Mouse (Mus musculus) ES-CJ7 (cell line): ENCODE measurements at regions not wholly inside any gene's neighbourhood (a gene's known extent, or its start where the extent isn't known, plus 50 kb on each side); places are given as distances from the start of the nearest gene placed in this dataset.

Source experiments
- DNase-seq: peaks from one replicate; pipeline ENCODE4 v3.0.0; 2011; ENCODE audit warnings: low read depth, low spot score

DNA sequence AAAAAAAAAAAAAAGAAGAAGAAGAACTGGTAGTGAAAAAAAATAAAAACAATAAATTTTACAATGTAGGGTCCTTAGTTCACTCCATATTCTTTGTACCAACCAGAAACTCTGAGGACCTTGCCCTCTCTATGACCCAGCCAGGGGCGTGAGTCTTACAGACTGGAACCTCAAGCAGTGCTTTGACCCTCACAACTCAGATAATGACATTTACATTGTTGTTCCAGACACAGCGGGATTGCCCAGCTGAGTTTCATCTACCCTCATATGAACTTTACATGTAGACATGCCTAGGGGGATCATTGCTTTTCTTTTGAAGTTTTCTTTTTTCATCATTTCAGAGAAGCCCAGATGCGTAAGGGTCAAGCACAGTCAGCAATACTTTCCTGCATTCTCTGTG lies 1496.6 kb upstream of the 4931417E11Rik start:
- no peak for DNase-seq

DNA sequence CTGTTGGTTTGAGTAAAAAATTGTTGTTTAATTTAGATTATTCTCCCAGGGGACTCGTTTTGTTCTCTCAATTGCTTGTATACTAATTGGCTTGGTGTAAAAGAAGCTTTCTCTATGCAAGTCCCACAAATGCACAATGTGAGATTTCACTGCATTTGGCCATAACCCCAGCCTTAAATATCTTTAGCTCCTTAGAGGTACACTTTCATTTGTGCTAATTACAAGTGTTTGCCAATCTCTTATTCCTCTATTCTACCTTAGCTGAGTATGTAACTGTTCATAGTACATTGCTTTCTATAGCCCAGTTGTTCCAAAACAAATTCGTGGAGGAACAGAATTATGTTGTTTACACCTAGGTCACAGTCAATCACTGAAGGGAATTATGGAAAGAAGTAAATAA lies 1459.0 kb upstream of the 4931417E11Rik start:
- no peak for DNase-seq

DNA sequence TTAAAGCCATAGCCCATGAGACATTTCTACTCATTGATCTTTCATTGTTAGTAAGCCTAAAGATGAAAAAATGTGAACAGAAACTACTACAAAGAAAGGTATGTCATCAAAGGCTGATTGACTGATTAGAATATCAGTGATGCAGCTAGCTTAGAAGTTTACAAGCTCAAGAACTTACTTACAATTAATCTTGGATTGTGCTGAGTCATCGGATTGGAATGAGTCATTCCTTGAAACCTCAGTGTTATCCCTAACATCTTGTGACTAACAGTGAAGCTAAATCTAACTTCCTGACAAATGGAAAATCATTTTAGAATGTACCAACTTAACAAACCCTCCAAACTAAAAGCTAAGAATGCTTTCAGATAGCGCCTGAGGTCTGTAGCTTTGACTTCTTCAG lies 1434.1 kb upstream of the 4931417E11Rik start:
- DNase-seq: no peak

- no peak for DNase-seq
These were observed 1401.3 kb upstream of the 4931417E11Rik start for GRCm38 (mm10) chr6:74870626-74871320.

GRCm38 (mm10) chr6:74820696-74821095 lies 1351.2 kb upstream of the 4931417E11Rik start:
- DNase-seq: peak; percentile 61
